Mouse (Mus musculus) cortical plate, adult 2 months (tissue): Measurements from ENCODE around the gene Tnrc6c. TPM values are rescaled to one million over a fixed set of nuclear protein-coding genes. Genes with fewer than 3 reads are reported as not detected.

ENCODE experiments used
- H3K27ac ChIP-seq: fragments of 200-500 bp; 2 replicates; pipeline ENCODE4 v1.5.1; 2012; ENCODE audit warnings: low read length, control low read depth, inconsistent platforms; ENCODE audit not compliant: insufficient read depth
- H3K4me1 ChIP-seq: fragments of 200-500 bp; 2 replicates; pipeline ENCODE4 v1.6.1; 2011; ENCODE audit warnings: low read length; ENCODE audit not compliant: control insufficient read depth, insufficient read depth
- H3K4me3 ChIP-seq: fragments of 200-500 bp; 2 replicates; pipeline ENCODE4 v1.5.1; 2011; ENCODE audit warnings: mild to moderate bottlenecking, low read length, control low read depth; ENCODE audit not compliant: insufficient read depth
- CTCF ChIP-seq: fragments of 200-500 bp; IDR thresholded peaks from 2 replicates; pipeline ENCODE4 v1.5.1; 2011; ENCODE audit warnings: mild to moderate bottlenecking, control low read depth, low read length; ENCODE audit not compliant: insufficient read depth; ENCODE audit errors: extremely low read depth
- POLR2A ChIP-seq: fragments of 200-500 bp; IDR thresholded peaks from 2 replicates; pipeline ENCODE4 v1.6.1; 2011; ENCODE audit warnings: mild to moderate bottlenecking, low read length, control low read depth; ENCODE audit not compliant: insufficient read depth; ENCODE audit errors: extremely low read depth
- polyA plus RNA-seq: library from polyadenylated mRNA; depleted of rRNA; stranded (reverse); fragments of >200 nt; gene quantifications from 2 replicates; pipeline ENCODE4 v1.2.3, GENCODE M21; 2012

Gene Tnrc6c
- polyA plus RNA-seq, 1 experiment, result 46.9 TPM

GRCm38 (mm10) chr11:117650721-117651644 lies 3.1 kb upstream of the Tnrc6c start:
- Histone ChIP-seq H3K27ac (no peak overlapping the region), H3K4me1 (peaks cover 2% of the 10 kb centered on the region), H3K4me3 (no peak overlapping the region)
- TF ChIP-seq POLR2A (no peak), CTCF (no peak)

GRCm38 (mm10) chr11:117652907-117653306 lies 1.2 kb upstream of the Tnrc6c start:
- no peak overlapping the region; the same call in 1 of the 2 replicates for H3K4me3 ChIP-seq
- TF ChIP-seq CTCF, result no peak
- TF ChIP-seq POLR2A, result no peak
- H3K27ac ChIP-seq, result no peak overlapping the region
- H3K4me1 ChIP-seq, result peaks cover 3% of the 10 kb centered on the region

- TF ChIP-seq POLR2A (peak; percentile 93), CTCF (no peak)
- Histone ChIP-seq H3K27ac (peak overlapping the region; percentile 97), H3K4me1 (peaks cover 4% of the 10 kb centered on the region; the same call in 1 of the 2 replicates), H3K4me3 (peak overlapping the region; percentile 80)
These were observed 363 bp downstream of the Tnrc6c start for GRCm38 (mm10) chr11:117654380-117654924.

GRCm38 (mm10) chr11:117654934-117655291 lies 824 bp downstream of the Tnrc6c start:
- Histone ChIP-seq H3K27ac (peak overlapping the region; percentile 95), H3K4me1 (peaks cover 4% of the 10 kb centered on the region; the same call in 1 of the 2 replicates), H3K4me3 (peak overlapping the region; percentile 80)
- no peak for TF ChIP-seq CTCF
- no peak for TF ChIP-seq POLR2A

- H3K4me1 ChIP-seq, result peaks cover 4% of the 10 kb centered on the region; the same call in 1 of the 2 replicates
- TF ChIP-seq POLR2A, result peak; percentile 73
- no peak for TF ChIP-seq CTCF
These were observed 1.4 kb downstream of the Tnrc6c start for GRCm38 (mm10) chr11:117655292-117656076.

GRCm38 (mm10) chr11:117656077-117656401 lies 1.9 kb downstream of the Tnrc6c start:
- Histone ChIP-seq H3K4me3 (peak overlapping the region; percentile 80), H3K27ac (no peak overlapping the region), H3K4me1 (peaks cover 4% of the 10 kb centered on the region; the same call in 1 of the 2 replicates)
- TF ChIP-seq POLR2A (no peak), CTCF (no peak)

More at GRCm38 (mm10) chr11:117655292-117656076, 1.4 kb downstream of the Tnrc6c start:
- Histone ChIP-seq H3K4me3 (peak overlapping the region; percentile 80), H3K27ac (peak overlapping the region; percentile 95)

- no peak overlapping the region for H3K27ac ChIP-seq
- H3K4me3 ChIP-seq, result no peak overlapping the region
- TF ChIP-seq CTCF (no peak), POLR2A (no peak)
- H3K4me1 ChIP-seq, result peaks cover 6% of the 10 kb centered on the region
These were observed 4.9 kb downstream of the Tnrc6c start for GRCm38 (mm10) chr11:117658974-117659373.

- Histone ChIP-seq H3K4me3 (no peak overlapping the region), H3K27ac (no peak overlapping the region), H3K4me1 (peaks cover 9% of the 10 kb centered on the region)
- TF ChIP-seq POLR2A (no peak), CTCF (no peak)
These were observed 9.1 kb downstream of the Tnrc6c start for GRCm38 (mm10) chr11:117663036-117663809.

GRCm38 (mm10) chr11:117663810-117664139 lies 9.7 kb downstream of the Tnrc6c start:
- TF ChIP-seq POLR2A, result no peak
- no peak for TF ChIP-seq CTCF
- H3K4me3 ChIP-seq, result no peak overlapping the region
- peaks cover 9% of the 10 kb centered on the region for H3K4me1 ChIP-seq
- H3K27ac ChIP-seq, result no peak overlapping the region
